Mouse (Mus musculus): ENCODE measurements around the gene 1700001F09Rik.
"Not testable (repeated sequence)": the region's sequence is repeated elsewhere in the genome, so short reads cannot be mapped to it uniquely, and the experiment has no call there.

The 1700001F09Rik gene

DNA sequence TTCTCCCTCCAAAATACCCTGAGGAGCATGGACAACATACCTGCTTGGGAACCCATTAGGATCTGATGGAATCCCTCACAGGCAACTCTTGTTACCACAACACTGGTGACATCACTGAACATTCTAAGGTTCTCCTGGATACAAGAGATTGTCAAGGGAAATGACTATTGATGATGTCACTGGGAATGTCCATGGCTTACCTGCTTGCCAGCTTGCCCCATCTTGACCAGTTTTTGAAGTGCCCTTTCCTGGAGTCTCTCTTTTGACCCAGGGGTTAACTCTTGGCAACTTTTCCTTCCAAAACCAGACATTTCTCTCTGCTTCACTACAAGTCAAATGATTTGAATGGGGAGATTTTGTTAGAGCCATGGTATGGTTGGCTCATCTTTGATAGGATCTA, at the start of gene 1700001F09Rik:
Gene 1700001F09Rik (minus strand): TSS at position 101 of the 400 bp plus-strand sequence.
- not testable (repeated sequence) for DNase-seq (ENCODE audit: low spot score in 2 of 2)

DNA sequence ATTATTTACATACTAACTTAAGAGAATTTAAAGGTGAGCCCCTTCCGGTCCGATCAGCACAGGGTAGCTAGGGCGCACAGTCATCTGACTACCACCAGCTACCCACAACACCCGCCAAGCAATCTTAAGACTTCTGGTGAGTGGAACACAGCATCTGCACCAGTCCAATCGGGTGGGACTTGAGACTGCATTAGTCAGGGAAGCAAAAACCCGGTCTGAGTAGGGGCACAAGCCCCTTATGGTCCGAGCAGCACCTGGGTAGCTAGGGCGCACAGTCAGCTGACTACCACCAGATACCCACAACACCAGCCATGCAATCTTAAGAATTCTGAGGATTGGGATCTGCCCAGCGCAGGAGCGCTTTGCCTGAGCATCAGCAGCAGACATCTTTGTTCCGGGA, 14.1 kb upstream of the 1700001F09Rik start:
- not testable (repeated sequence) for DNase-seq (ENCODE audit: low spot score in 2 of 2)

DNA sequence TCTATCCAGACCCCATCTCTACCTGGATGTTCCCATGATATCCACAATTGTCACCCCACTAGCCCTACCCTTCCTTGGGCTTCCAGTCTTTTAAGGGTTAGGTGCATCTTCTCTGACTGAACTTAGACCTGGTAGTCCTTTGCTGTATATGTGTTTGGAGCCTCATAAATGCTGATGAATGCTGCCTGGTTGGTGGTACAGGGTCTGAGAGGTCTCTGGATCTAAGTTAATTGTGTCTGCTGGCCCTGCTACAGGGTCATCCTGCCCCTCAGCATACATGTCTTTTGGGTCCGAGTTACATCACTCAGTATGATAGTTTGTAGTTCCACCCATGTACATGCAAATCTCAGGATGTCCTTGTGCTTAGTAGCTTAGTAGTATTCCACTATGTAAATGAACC, 11.6 kb upstream of the 1700001F09Rik start:
- not testable (repeated sequence) for DNase-seq (ENCODE audit: low spot score in 2 of 2)

DNA sequence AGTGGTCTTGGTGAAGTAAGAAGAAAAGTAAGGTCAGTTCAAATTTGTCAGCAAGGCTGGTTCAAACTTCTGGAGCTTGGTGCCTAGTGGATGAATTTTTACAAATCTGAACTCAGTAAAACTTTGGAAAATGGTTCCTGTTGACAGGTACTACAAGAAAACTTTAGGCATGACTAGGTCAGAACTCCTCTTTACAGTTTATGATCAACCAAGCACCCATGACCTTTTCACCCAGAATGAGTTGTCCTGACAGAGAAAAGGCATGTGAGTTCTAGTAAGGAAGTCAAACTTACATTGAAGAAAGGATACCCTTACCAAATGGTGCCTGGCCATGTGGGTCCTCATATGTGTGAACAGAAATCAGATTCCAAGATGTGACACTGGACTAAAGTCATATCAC, 9.9 kb upstream of the 1700001F09Rik start:
- DNase-seq (ENCODE audit: low spot score in 2 of 2), result not testable (repeated sequence)

DNA sequence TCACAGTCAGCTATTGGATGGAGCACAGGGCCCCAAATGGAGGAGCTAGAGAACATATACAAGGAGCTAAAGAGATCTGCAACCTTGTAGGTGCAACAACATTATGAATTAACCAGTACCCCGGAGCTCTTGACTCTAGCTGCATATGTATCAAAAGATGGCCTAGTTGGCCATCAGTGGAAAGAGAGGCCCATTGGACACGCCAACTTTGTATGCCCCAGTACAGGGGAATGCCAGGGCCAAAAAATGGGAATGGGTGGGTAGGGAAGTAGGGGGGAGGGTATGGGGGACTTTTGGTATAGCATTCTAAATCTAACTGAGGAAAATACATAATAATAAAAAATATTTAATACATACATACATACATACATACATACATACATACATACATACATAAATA, 5.3 kb upstream of the 1700001F09Rik start:
- DNase-seq (ENCODE audit: low spot score in 2 of 2), result not testable (repeated sequence)

DNA sequence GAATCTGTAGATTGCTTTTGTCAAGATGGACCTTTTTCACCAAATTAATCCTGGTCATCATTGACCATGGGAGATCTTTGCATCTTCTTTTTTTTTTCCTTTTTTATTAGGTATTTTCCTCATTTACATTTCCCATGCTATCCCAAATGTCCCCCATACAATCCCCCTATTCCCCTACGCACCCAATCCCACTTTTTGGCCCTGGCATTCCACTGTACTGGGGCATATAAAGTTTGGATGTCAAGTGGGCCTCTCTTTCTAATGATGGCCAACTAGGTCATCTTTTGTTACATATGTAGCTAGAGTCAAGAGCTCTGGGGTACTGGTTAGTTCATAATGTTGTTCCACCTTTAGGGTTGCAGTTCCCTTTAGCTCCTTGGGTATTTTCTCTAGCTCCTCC, 10.0 kb downstream of the 1700001F09Rik start:
- not testable (repeated sequence) for DNase-seq (ENCODE audit: low spot score in 2 of 2)

DNA sequence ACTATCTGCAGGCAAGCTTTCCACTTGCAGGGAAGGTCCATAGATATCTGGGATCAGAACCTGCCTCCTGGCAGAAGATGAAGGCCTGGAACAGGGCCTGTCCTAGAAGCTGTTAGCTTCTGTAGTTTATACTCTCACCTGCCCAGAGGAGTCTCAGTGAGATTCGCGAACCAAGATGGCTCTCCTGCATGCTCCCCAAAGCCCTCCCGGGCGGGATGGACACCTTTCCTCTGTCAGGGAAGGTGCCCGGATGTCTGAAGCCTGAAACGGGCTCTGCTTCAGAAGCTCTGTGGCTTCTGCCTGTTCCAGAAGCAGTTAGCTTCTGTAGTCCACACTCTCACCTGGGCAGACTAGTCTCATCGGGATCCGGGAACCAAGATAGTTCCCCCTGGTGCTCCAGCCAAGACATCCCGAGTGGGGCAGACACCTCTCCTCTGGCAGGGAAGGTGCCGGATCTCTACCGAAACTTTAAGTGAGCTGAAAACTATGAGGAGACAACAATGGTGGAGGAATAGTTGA, 16.2 kb downstream of the 1700001F09Rik start:
- not testable (repeated sequence) for DNase-seq (ENCODE audit: low spot score in 2 of 2)

DNA sequence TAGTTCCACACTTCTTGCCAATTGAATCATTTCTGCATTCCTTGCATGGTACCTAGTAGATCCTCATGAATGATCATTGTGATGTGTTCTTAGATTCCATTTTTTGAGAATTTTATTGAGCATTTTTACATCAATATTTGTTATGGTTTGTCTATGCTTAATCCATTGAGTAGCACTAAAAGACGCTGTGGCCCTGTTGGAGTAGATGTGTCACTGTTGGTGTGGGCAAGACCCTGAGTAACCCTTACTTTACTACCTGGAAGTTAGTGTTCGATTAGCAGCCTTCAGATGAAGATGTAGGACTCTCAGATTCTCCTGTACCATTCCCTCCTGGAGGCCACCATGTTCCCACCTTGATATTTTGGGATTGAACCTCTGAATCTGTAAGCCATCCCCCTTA, 19.0 kb downstream of the 1700001F09Rik start:
- not testable (repeated sequence) for DNase-seq (ENCODE audit: low spot score in 2 of 2)

DNA sequence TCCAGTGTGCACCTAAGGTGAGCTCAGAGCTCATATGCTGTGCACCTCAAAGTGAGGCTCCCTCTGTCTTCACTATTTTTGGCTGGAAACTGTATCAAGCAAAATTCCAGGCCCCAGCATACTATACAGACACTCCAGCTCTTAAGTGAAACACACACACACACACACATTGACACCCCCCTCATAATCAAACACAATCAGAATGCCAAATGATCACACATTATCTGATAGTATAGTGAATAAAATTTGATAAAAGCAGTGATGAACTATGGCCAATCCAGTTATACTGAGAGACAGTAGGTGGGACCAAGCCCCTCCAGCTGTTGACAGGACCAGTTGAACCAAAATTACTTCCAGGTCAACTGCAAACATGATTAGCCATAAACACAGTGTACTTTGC, 28.1 kb downstream of the 1700001F09Rik start:
- not testable (repeated sequence) for DNase-seq (ENCODE audit: low spot score in 2 of 2)

DNA sequence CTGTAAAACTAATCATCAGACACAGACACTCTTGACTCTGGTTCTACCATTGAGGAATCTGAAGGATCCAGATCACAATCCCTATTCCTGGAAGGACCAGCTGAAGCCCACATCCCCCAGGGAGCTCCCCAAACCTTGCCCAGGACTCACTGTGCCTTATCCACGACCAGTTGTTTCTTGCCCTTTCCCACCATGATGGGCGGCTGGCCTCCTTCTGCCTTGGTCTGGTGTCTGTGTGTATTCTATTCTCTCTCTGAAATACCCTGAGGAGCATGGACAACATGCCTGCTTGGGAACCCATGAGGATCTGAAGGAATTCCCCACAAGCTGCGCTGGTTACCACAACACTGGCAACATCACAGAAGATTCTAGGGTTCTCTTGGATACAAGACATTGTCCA, 54.1 kb downstream of the 1700001F09Rik start, which contains the start of gene Gm8127:
Gene Gm8127 (minus strand): TSS at position 330 of the 400 bp plus-strand sequence.
- not testable (repeated sequence) for DNase-seq (ENCODE audit: low spot score in 2 of 2)

Data from right cerebral cortex, postnatal 36 days (tissue).